ENCODE assay signal across 10 mouse cellular contexts in the genomic region with DNA sequence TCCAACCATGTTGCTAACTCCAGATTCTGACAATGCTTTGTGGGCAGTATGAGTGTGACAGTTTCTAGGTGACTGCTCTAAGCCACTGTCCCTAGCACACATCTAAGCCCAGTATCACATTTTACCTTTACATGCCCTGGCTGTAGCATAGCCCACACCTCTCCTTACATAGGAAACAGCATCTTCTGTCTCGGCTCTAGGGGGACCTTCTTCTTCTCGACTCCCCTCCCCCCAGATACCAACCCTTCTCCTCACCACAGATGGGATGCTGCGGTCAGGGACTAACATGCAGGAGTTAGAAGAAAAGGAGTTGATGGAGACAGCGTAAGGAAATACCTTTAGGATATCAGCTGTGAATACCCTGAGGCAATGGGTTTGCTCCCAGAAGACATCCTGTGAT.
"Had no signal": no experiment of that assay in that cellular context is flagged by ENCODE, and none has a peak within 500 bp of the region (broad histone marks: within the 10 kb centered on the region; RNA-seq: fewer than 3 reads in every experiment).

No protein-coding gene starts in this region.

- DNase-seq: forebrain, postnatal 0 days; gastrocnemius, postnatal 10 days; gastrocnemius, postnatal 25 days; heart, adult 18-20 months; heart, postnatal 10 days; kidney, adult 18-20 months; kidney, adult 8-10 months; kidney, postnatal 10 days; kidney, postnatal 25 days; kidney, postnatal 4 days had no signal
